Mouse (Mus musculus) Patski (cell line): ENCODE data around the gene Ahnak. TPM values are rescaled to one million over a fixed set of nuclear protein-coding genes. Genes with fewer than 3 reads are reported as not detected.
A peak's percentile ranks its signal among the peaks of the same experiment; 100 is the strongest.
"Not testable (repeated sequence)": the region's sequence is repeated elsewhere in the genome, so short reads cannot be mapped to it uniquely, and the experiment has no call there.

Experiments
- ATAC-seq: fragments of 100-300 bp; one replicate; pipeline ENCODE4 v1.8.0; 2021
- CTCF ChIA-PET: fragments of 350-600 bp; sonication (Branson Sonifier 250); formaldehyde crosslinking; loops from one replicate; lab custom pipeline; 2022; ENCODE audit warnings: inconsistent platforms; lab: Charles Lee
- POLR2A ChIA-PET: fragments of 350-600 bp; sonication (Branson Sonifier 250); formaldehyde crosslinking; loops from one replicate; lab custom pipeline; 2022; ENCODE audit warnings: antibody characterized with exemption, inconsistent platforms; lab: Charles Lee
- DNase-seq: peaks from one replicate; pipeline ENCODE4 v3.0.0-alpha.2; 2011; ENCODE audit warnings: low read depth, low spot score
- H3K27me3 ChIP-seq: fragments of 371-371 bp; one replicate; pipeline ENCODE4 v1.5.1; 2021
- CTCF ChIP-seq: fragments of 100-300 bp; IDR thresholded peaks from one replicate; pipeline ENCODE4 v1.5.1; 2021
- in situ Hi-C: fragments of 300-500 bp; cut with MboI; formaldehyde crosslinking; loops from 3 replicates; pipeline ENCODE4 v1.11.1; 2018; ENCODE audit warnings: low pct_unique_long_range_greater_than_20kb, mixed read lengths
- polyA plus RNA-seq: library from polyadenylated mRNA; unstranded; gene quantifications from one replicate; pipeline ENCODE4 v1.2.3, GENCODE M21; 2021

The Ahnak gene
- polyA plus RNA-seq, 1 experiment from 2014 or later = 57.7 TPM

- no peak for TF ChIP-seq CTCF
- ATAC-seq = no peak
- DNase-seq = no peak
- ChIA-PET CTCF (interaction anchor here (2.1 to 5.6 kb wide), 2 partner anchors 24 to 83 kb away, joined by 7 to 30 read pairs; no protein-coding TSS in a partner anchor), POLR2A (no interaction called here)
- in situ Hi-C loops = no loop called here
- no peaks in the 10 kb centered on the region for H3K27me3 ChIP-seq
These were observed 10.1 kb downstream of the Ahnak start for GRCm38 (mm10) chr19:8999223-8999622.

- H3K27me3 ChIP-seq, CTCF ChIA-PET, ATAC-seq, in situ Hi-C loops, DNase-seq: not testable (repeated sequence)
- POLR2A ChIA-PET = interaction anchor here (0.6 kb wide), 1 partner anchor 10 kb away, joined by 4 read pairs; no protein-coding TSS in a partner anchor
These were observed 17.8 kb downstream of the Ahnak start for GRCm38 (mm10) chr19:9006915-9007314.

- POLR2A ChIA-PET = interaction anchor here (0.7 kb wide), 1 partner anchor 9 kb away, joined by 3 read pairs; no protein-coding TSS in a partner anchor
- no peaks in the 10 kb centered on the region for H3K27me3 ChIP-seq
- CTCF ChIA-PET = no interaction called here
- TF ChIP-seq CTCF = no peak
- DNase-seq (no peak), ATAC-seq (no peak)
- in situ Hi-C loops = no loop called here
These were observed 30.2 kb downstream of the Ahnak start for GRCm38 (mm10) chr19:9019298-9019697.

GRCm38 (mm10) chr19:9023021-9023778 lies 34.1 kb downstream of the Ahnak start:
- peak; percentile 95 for DNase-seq
- ChIA-PET POLR2A (interaction anchor here (0.8 to 1.0 kb wide), 2 partner anchors 31 to 62 kb away, joined by 3 read pairs; no protein-coding TSS in a partner anchor), CTCF (interaction anchor here (1.0 to 2.5 kb wide), 12 partner anchors 19 to 60 kb away, joined by 3 to 9 read pairs (median 4); no protein-coding TSS in a partner anchor)

GRCm38 (mm10) chr19:9025562-9026257 lies 36.6 kb downstream of the Ahnak start:
- POLR2A ChIA-PET = interaction anchor here (1.0 kb wide), 1 partner anchor 51 kb away, joined by 3 read pairs; no protein-coding TSS in a partner anchor
- CTCF ChIA-PET = interaction anchor here (2.0 kb wide), 1 partner anchor 49 kb away, joined by 5 read pairs; no protein-coding TSS in a partner anchor
- no peak for TF ChIP-seq CTCF
- ATAC-seq (no peak), DNase-seq (no peak)
- no peaks in the 10 kb centered on the region for H3K27me3 ChIP-seq
- in situ Hi-C loops = no loop called here

More at GRCm38 (mm10) chr19:9023021-9023778, 34.1 kb downstream of the Ahnak start:
- in situ Hi-C loops = no loop called here
- ATAC-seq = peak; percentile 94
- no peaks in the 10 kb centered on the region for H3K27me3 ChIP-seq
- no peak for TF ChIP-seq CTCF

GRCm38 (mm10) chr19:9026634-9027033 lies 37.5 kb downstream of the Ahnak start:
- ChIA-PET CTCF (interaction anchor here (0.8 to 1.5 kb wide), 3 partner anchors 27 to 37 kb away, joined by 3 to 4 read pairs (median 3); no protein-coding TSS in a partner anchor), POLR2A (no interaction called here)
- in situ Hi-C loops = no loop called here
- H3K27me3 ChIP-seq = no peaks in the 10 kb centered on the region
- TF ChIP-seq CTCF = no peak
- DNase-seq (no peak), ATAC-seq (no peak)

GRCm38 (mm10) chr19:9027795-9028194 lies 38.7 kb downstream of the Ahnak start:
- in situ Hi-C loops = no loop called here
- no peak for TF ChIP-seq CTCF
- DNase-seq (no peak), ATAC-seq (no peak)
- no peaks in the 10 kb centered on the region for H3K27me3 ChIP-seq
- ChIA-PET POLR2A (no interaction called here), CTCF (interaction anchor here (0.9 to 1.5 kb wide), 5 partner anchors 23 to 44 kb away, joined by 3 to 4 read pairs (median 4); no protein-coding TSS in a partner anchor)

- ChIA-PET POLR2A (no interaction called here), CTCF (interaction anchor here (1.0 to 1.5 kb wide), 3 partner anchors 22 to 36 kb away, joined by 4 read pairs; no protein-coding TSS in a partner anchor)
- DNase-seq = no peak
- H3K27me3 ChIP-seq = no peaks in the 10 kb centered on the region
- in situ Hi-C loops = no loop called here
- ATAC-seq = no peak
- TF ChIP-seq CTCF = no peak
These were observed 39.3 kb downstream of the Ahnak start for GRCm38 (mm10) chr19:9028375-9028774.

GRCm38 (mm10) chr19:9029640-9030262 lies 40.7 kb downstream of the Ahnak start:
- no peak for DNase-seq
- ChIA-PET CTCF (interaction anchor here (1.3 to 1.8 kb wide), 4 partner anchors 14 to 53 kb away, joined by 3 to 8 read pairs (median 5); no protein-coding TSS in a partner anchor), POLR2A (interaction anchor here (0.8 to 1.2 kb wide), 3 partner anchors 15 to 34 kb away, joined by 3 to 4 read pairs (median 4); no protein-coding TSS in a partner anchor)
- TF ChIP-seq CTCF = no peak
- in situ Hi-C loops = no loop called here
- no peaks in the 10 kb centered on the region for H3K27me3 ChIP-seq
- no peak for ATAC-seq
